Mouse (Mus musculus) c-Kit-positive CD71-positive TER-119-negative erythroid progenitor cells, embryonic 14.5 days (primary cell): ENCODE data around the gene Sult4a1.

Experiments
- DNase-seq: peaks from one replicate; pipeline ENCODE4 v3.0.0-alpha.2; 2013; ENCODE audit warnings: low read depth

Gene Sult4a1

DNA sequence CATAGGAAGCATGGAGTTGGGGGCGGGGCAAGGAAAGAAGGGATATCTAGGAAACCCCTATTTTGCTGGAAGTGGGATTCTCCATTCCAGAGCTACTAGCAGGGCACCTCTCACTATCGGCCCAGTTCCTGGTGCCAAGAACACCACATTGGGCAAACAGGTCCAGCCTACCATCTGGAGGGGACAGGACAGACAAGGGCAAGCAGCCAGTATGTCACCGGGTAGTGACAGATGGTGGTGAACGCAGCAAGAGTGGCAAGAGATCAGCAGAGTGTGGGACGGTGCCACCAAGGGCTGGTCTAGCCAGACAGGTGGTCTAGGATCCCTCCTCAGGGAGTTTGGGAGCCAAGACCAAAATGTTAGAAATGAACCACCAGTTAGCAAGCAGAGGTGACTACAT, 68.5 kb downstream of the Sult4a1 start:
- DNase-seq: no peak
